Mouse (Mus musculus): ENCODE data around the gene Lsp1. TPM values are rescaled to one million over a fixed set of nuclear protein-coding genes. Genes with fewer than 3 reads are reported as not detected.

Gene Lsp1
- polyA plus RNA-seq, 1 experiment from 2014 or later = 83.5 TPM

DNA sequence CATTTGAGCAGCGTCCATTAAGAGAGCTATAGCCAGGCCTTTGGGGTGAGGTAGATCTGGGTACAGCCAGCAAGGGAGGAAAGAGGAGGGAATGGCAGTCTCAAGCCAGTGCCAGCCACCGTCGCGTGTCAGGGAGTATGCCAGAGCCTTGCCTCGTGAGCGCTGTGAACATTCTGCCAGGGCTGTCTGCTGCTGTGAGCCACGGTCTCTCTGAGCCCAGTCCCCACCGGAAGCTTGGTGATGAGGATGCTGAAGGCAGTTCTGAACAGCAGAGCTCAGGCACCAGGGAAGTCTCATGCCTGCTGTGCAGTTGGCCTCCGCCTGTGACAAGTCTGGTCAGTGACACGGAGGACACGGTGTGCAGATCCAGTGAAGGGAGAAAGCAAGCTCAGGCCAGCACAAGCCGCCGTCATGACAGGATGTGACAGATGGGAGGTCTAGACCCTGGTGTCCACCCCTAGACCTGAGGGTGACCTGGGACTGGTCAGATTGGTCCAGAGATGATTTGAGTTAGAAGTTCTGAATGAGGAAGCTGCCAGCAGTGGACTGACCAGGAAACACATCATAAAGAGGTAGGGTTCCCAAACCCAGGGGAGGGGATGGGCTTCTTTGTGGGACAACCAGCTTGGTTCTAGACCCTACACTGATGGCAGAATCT lies 16.3 kb downstream of the Lsp1 start:
- Histone ChIP-seq H3K9me3 (replicated peaks; ENCODE audit: control insufficient read depth, low read length) (no peaks in the 10 kb centered on the region), H3K4me2 (ENCODE audit: low read depth, low read length) (peak overlapping the region; percentile 13), H3K9ac (ENCODE audit: low read length) (peak overlapping the region; percentile 69), H3K27ac (ENCODE audit: low read length) (peak overlapping the region; percentile 64), H3K4me1 (ENCODE audit: control insufficient read depth, insufficient read depth, low read length) (peaks cover 66% of the 10 kb centered on the region), H3K4me3 (ENCODE audit: low read length) (peak overlapping the region; percentile 35; the same call in 1 of the 2 replicates), H3K36me3 (ENCODE audit: control insufficient read depth, insufficient read depth) (no peaks in the 10 kb centered on the region), H3K27me3 (ENCODE audit: control insufficient read depth, insufficient read depth, low read length) (no peaks in the 10 kb centered on the region)
- WGBS = 77% methylated on average over 13 of the region's 13 CpGs
- ATAC-seq (replicated peaks; ENCODE audit: extremely low read depth, insufficient read depth, low FRiP score) = no peak

DNA sequence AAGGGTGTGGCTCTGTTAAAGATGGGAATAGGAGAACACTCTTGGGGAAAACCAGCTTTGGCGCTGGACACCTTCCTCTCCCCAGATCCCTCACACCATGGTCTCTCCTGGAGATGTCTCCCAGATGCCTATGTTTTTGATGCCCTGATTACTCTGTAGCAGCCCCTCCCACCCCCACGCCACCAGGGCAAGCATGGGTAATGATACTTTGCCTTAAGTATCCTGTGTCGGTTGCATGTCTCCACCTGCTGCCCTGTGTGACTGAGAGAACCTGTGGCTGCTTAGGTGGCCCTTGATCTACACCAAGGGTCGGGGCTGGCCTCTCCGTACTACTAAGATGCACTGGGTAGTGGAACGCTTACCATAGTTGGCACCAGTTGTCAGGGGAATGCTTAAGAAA lies 17.4 kb downstream of the Lsp1 start:
- H3K4me1 ChIP-seq (ENCODE audit: control insufficient read depth, insufficient read depth, low read length) = peaks cover 68% of the 10 kb centered on the region
- 90% methylated on average over 6 of the region's 6 CpGs for WGBS
- peak overlapping the region; percentile 51 for H3K27ac ChIP-seq (ENCODE audit: low read length)
- H3K9ac ChIP-seq (ENCODE audit: low read length) = peak overlapping the region; percentile 44
- no peak overlapping the region; the same call in 1 of the 2 replicates for H3K4me3 ChIP-seq (ENCODE audit: low read length)
- H3K4me2 ChIP-seq (ENCODE audit: low read depth, low read length) = peak overlapping the region; percentile 29
- no peaks in the 10 kb centered on the region for H3K9me3 ChIP-seq (replicated peaks; ENCODE audit: control insufficient read depth, low read length)
- no peaks in the 10 kb centered on the region for H3K36me3 ChIP-seq (ENCODE audit: control insufficient read depth, insufficient read depth)
- no peak for ATAC-seq (replicated peaks; ENCODE audit: extremely low read depth, insufficient read depth, low FRiP score)
- H3K27me3 ChIP-seq (ENCODE audit: control insufficient read depth, insufficient read depth, low read length) = no peaks in the 10 kb centered on the region

DNA sequence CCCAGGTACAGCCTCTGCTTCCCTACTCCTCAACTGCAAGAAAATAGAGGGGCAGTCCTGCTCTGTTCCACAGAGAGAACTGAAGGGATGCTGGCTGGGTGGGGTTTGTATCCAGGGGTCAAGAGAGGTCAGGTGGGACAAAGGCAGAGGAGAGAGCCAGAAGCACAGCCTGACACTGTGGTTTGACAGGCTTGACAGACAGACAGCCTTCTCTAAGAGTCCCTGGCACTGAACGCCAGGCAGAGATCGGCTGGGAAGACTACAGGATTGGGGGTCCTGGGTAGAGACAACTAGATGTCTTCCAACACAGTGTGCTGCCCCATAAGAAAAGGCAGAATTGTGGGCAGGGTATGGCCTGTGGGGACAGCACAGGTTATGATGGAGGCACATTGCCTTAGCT lies 18.0 kb downstream of the Lsp1 start:
- Histone ChIP-seq H3K36me3 (ENCODE audit: control insufficient read depth, insufficient read depth) (no peaks in the 10 kb centered on the region), H3K27me3 (ENCODE audit: control insufficient read depth, insufficient read depth, low read length) (no peaks in the 10 kb centered on the region), H3K9ac (ENCODE audit: low read length) (peak overlapping the region; percentile 44), H3K9me3 (replicated peaks; ENCODE audit: control insufficient read depth, low read length) (no peaks in the 10 kb centered on the region), H3K4me3 (ENCODE audit: low read length) (no peak overlapping the region; the same call in 1 of the 2 replicates), H3K27ac (ENCODE audit: low read length) (peak overlapping the region; percentile 51), H3K4me2 (ENCODE audit: low read depth, low read length) (peak overlapping the region; percentile 29), H3K4me1 (ENCODE audit: control insufficient read depth, insufficient read depth, low read length) (peaks cover 73% of the 10 kb centered on the region)
- no peak for ATAC-seq (replicated peaks; ENCODE audit: extremely low read depth, insufficient read depth, low FRiP score)
- WGBS = 75% methylated on average over 2 of the region's 2 CpGs

DNA sequence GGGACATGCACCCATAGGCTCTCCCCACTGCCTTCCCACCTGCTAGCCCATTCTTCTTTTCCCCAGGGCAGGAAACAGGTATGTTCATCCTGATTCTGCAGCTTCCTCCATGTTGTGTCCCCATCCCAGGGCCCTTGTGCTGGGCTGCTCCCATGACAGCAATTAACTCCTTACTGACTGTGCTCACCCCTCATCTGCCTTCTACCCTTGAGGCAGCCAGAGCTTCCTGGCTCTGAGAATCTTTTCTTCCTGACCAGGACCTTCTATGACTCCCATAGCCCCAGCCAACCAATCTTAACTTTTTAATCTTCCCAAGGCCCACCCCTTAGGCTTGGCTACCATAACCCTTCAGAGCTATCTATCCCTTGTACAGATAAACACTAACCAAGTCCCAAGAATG lies 18.7 kb downstream of the Lsp1 start:
- H3K36me3 ChIP-seq (ENCODE audit: control insufficient read depth, insufficient read depth) = no peaks in the 10 kb centered on the region
- no peak overlapping the region for H3K9ac ChIP-seq (ENCODE audit: low read length)
- no peak overlapping the region for H3K4me3 ChIP-seq (ENCODE audit: low read length)
- H3K4me2 ChIP-seq (ENCODE audit: low read depth, low read length) = no peak overlapping the region
- H3K9me3 ChIP-seq (replicated peaks; ENCODE audit: control insufficient read depth, low read length) = no peaks in the 10 kb centered on the region
- H3K27me3 ChIP-seq (ENCODE audit: control insufficient read depth, insufficient read depth, low read length) = no peaks in the 10 kb centered on the region
- H3K27ac ChIP-seq (ENCODE audit: low read length) = peak overlapping the region; percentile 86; the same call in 1 of the 2 replicates
- no peak for ATAC-seq (replicated peaks; ENCODE audit: extremely low read depth, insufficient read depth, low FRiP score)
- H3K4me1 ChIP-seq (ENCODE audit: control insufficient read depth, insufficient read depth, low read length) = peaks cover 72% of the 10 kb centered on the region

DNA sequence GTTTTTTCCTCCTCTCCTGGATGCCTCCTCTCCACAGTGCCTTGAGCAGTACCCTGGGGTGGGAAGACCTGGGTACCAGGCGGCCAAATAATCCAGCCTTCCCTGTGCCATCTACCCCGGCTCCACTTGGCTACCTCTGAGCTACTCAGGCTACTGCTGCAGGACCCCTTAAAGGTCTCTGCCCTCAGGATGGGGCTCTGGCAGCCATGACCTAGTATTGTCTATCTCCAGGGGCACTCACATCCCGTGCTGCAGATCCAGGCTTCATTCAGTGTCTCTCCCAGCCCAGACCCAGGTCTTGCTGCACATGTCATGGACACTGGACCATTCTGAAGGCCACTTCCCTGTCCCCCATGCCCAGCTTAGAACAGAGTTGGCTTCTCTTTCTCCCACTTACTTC lies 19.3 kb downstream of the Lsp1 start:
- no peak overlapping the region for H3K4me3 ChIP-seq (ENCODE audit: low read length)
- WGBS = 82% methylated on average over 3 of the region's 3 CpGs
- no peak for ATAC-seq (replicated peaks; ENCODE audit: extremely low read depth, insufficient read depth, low FRiP score)
- H3K9me3 ChIP-seq (replicated peaks; ENCODE audit: control insufficient read depth, low read length) = no peaks in the 10 kb centered on the region
- H3K36me3 ChIP-seq (ENCODE audit: control insufficient read depth, insufficient read depth) = no peaks in the 10 kb centered on the region
- peaks cover 68% of the 10 kb centered on the region for H3K4me1 ChIP-seq (ENCODE audit: control insufficient read depth, insufficient read depth, low read length)
- no peaks in the 10 kb centered on the region for H3K27me3 ChIP-seq (ENCODE audit: control insufficient read depth, insufficient read depth, low read length)
- no peak overlapping the region for H3K4me2 ChIP-seq (ENCODE audit: low read depth, low read length)
- H3K27ac ChIP-seq (ENCODE audit: low read length) = peak overlapping the region; percentile 86
- peak overlapping the region; percentile 23; the same call in 1 of the 2 replicates for H3K9ac ChIP-seq (ENCODE audit: low read length)

DNA sequence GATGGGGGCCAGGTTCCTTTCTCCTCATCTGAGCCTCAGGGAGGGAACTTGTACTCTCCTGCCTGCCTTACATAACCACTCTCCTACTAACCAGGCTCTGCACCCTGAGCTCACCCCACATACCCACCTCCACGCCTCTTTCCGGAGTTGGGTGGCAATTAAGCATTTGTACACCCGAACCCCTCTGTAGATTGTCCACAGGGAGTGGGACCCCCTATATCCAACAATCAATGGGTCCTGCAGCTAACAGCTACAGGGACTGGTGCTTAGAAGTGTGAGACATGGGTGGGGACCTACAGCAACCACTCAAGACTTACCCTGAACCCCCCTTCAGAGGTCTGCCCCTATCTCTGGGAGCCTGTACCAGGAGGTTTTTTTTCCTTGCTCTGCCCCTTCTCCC lies 20.1 kb downstream of the Lsp1 start:
- Histone ChIP-seq H3K4me1 (ENCODE audit: control insufficient read depth, insufficient read depth, low read length) (peaks cover 61% of the 10 kb centered on the region), H3K4me2 (ENCODE audit: low read depth, low read length) (peak overlapping the region; percentile 60; the same call in 1 of the 2 replicates)
- 92% methylated on average over 3 of the region's 3 CpGs for WGBS

DNA sequence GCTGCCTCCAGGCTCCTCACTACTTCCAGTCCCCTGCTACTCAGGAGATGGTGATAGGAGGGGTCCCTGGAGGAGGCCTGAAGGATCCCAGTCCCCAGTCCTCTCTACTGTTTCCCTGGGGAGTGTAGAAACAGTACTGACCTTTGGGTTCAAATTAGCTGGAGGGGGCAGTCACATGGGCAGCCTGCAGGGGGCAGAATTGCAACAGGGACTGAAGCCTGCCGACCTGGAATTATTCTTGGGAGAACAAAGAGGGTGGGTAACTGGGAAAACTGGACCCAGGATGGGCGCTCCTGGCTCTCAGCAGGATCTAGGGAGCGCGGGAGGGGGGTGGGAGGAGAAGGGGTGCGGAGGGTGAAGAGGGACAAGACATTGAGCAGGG lies 20.6 kb downstream of the Lsp1 start:
- peak overlapping the region; percentile 32 for H3K4me3 ChIP-seq (ENCODE audit: low read length)
- H3K27ac ChIP-seq (ENCODE audit: low read length) = peak overlapping the region; percentile 86
- peak overlapping the region; percentile 82 for H3K9ac ChIP-seq (ENCODE audit: low read length)
- H3K27me3 ChIP-seq (ENCODE audit: control insufficient read depth, insufficient read depth, low read length) = no peaks in the 10 kb centered on the region
- H3K4me2 ChIP-seq (ENCODE audit: low read depth, low read length) = peak overlapping the region; percentile 60
- peaks cover 56% of the 10 kb centered on the region for H3K4me1 ChIP-seq (ENCODE audit: control insufficient read depth, insufficient read depth, low read length)
- ATAC-seq (replicated peaks; ENCODE audit: extremely low read depth, insufficient read depth, low FRiP score) = no peak; the same call in 1 of the 2 replicates
- H3K36me3 ChIP-seq (ENCODE audit: control insufficient read depth, insufficient read depth) = no peaks in the 10 kb centered on the region
- 14% methylated on average over 5 of the region's 5 CpGs for WGBS
- H3K9me3 ChIP-seq (replicated peaks; ENCODE audit: control insufficient read depth, low read length) = no peaks in the 10 kb centered on the region

More for the DNA sequence above, 20.1 kb downstream of the Lsp1 start:
- Histone ChIP-seq H3K27me3 (ENCODE audit: control insufficient read depth, insufficient read depth, low read length) (no peaks in the 10 kb centered on the region), H3K9me3 (replicated peaks; ENCODE audit: control insufficient read depth, low read length) (no peaks in the 10 kb centered on the region), H3K36me3 (ENCODE audit: control insufficient read depth, insufficient read depth) (no peaks in the 10 kb centered on the region), H3K9ac (ENCODE audit: low read length) (peak overlapping the region; percentile 82), H3K27ac (ENCODE audit: low read length) (peak overlapping the region; percentile 86), H3K4me3 (ENCODE audit: low read length) (no peak overlapping the region)
- no peak for ATAC-seq (replicated peaks; ENCODE audit: extremely low read depth, insufficient read depth, low FRiP score)

DNA sequence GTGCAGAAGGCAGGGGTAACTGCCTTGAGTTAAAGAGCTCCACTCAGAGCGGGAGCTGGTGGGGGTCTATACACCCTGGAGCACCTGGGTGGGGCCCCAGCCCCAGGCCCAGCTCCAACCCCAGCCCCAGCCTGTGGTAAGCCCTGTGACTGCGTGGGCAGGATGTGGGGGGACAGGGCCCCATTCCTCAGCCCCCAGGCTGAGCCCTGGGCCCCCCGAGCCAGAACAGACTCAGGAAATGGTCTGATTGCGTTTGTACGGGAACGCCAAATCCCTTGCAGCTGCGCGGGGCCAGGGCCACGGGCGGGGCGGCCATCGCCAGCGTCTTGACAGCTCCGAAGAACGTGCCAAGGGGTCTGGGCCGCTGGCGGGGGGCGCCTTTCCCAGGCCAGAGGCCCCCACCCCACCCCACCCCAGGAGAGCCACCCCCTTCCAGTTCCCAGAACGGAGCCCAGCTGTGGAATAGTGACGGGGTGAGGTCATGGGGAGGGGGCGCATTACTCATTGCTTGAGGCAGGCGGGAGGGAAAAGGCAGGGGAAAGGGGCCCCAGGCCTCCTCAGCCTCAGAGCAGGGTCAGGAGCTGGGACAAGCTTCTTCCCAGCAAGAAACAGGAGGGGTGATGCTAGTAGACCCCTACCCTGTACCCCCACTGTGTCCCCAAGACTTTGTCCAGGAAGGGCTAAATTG lies 21.1 kb downstream of the Lsp1 start:
- ATAC-seq (replicated peaks; ENCODE audit: extremely low read depth, insufficient read depth, low FRiP score) = peak; percentile 74
- H3K36me3 ChIP-seq (ENCODE audit: control insufficient read depth, insufficient read depth) = no peaks in the 10 kb centered on the region
- peak overlapping the region; percentile 32 for H3K4me3 ChIP-seq (ENCODE audit: low read length)
- peak overlapping the region; percentile 60 for H3K4me2 ChIP-seq (ENCODE audit: low read depth, low read length)
- no peaks in the 10 kb centered on the region for H3K9me3 ChIP-seq (replicated peaks; ENCODE audit: control insufficient read depth, low read length)
- peaks cover 54% of the 10 kb centered on the region for H3K4me1 ChIP-seq (ENCODE audit: control insufficient read depth, insufficient read depth, low read length)
- H3K27me3 ChIP-seq (ENCODE audit: control insufficient read depth, insufficient read depth, low read length) = no peaks in the 10 kb centered on the region
- peak overlapping the region; percentile 86 for H3K27ac ChIP-seq (ENCODE audit: low read length)
- H3K9ac ChIP-seq (ENCODE audit: low read length) = peak overlapping the region; percentile 82
- WGBS = 4% methylated on average over 22 of the region's 22 CpGs

DNA sequence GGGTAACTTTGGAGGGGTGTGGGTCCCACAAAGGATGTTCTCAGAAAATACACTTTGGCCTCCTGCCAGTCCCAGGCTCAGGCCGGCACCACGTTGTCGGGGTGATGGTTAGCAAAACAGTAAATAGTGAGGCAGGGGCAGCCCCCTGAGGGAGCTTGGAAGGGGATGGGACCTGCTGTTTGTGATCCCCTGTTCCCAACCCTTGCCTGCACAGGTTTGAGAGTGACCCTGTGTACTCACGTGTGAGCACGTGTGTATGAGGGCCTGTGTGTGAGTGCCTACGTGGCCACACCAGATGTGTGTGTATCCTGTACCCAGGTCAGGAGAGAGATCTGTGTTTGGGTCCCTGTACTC lies 21.6 kb downstream of the Lsp1 start:
- H3K4me1 ChIP-seq (ENCODE audit: control insufficient read depth, insufficient read depth, low read length) = peaks cover 59% of the 10 kb centered on the region
- peak overlapping the region; percentile 82 for H3K9ac ChIP-seq (ENCODE audit: low read length)
- 7% methylated on average over 6 of the region's 6 CpGs for WGBS
- H3K27ac ChIP-seq (ENCODE audit: low read length) = peak overlapping the region; percentile 86
- peak overlapping the region; percentile 60 for H3K4me2 ChIP-seq (ENCODE audit: low read depth, low read length)
- ATAC-seq (replicated peaks; ENCODE audit: extremely low read depth, insufficient read depth, low FRiP score) = peak; percentile 30
- H3K27me3 ChIP-seq (ENCODE audit: control insufficient read depth, insufficient read depth, low read length) = no peaks in the 10 kb centered on the region
- H3K4me3 ChIP-seq (ENCODE audit: low read length) = peak overlapping the region; percentile 32
- H3K9me3 ChIP-seq (replicated peaks; ENCODE audit: control insufficient read depth, low read length) = no peaks in the 10 kb centered on the region
- H3K36me3 ChIP-seq (ENCODE audit: control insufficient read depth, insufficient read depth) = no peaks in the 10 kb centered on the region

Data from heart, embryonic 16.5 days (tissue).